Mouse (Mus musculus): ENCODE data around the gene Arfgef2. TPM values are rescaled to one million over a fixed set of nuclear protein-coding genes. Genes with fewer than 3 reads are reported as not detected.

The Arfgef2 gene
- polyA plus RNA-seq, 1 experiment from 2014 or later: 6.7 TPM

DNA sequence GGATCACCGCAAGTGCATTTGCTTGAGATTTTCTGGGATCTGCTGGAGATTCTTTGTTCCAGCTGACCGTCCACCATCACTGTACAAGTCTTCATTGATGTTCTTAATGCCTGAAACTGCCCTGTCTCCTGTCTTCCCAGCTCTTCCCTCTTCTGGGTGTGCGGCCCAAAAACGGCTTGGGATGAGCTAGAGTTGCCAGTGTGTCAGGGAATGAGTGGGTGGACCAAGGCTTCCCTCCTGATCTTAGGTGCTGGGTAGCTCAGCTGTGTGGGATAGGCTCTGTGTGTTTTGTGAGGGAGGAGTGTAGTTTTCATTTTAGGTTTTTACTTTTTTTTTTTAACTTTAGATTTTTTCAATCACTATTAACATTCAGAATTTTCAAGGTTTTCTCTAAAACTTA, 29.4 kb downstream of the Arfgef2 start:
- 85% methylated on average over 4 of the region's 4 CpGs for WGBS
- no peak for ATAC-seq
- H3K36me3 ChIP-seq: peaks cover 12% of the 10 kb centered on the region; the same call in 1 of the 2 replicates
- no peak overlapping the region for H3K4me2 ChIP-seq (replicated peaks)
- H3K27ac ChIP-seq: no peak overlapping the region
- no peaks in the 10 kb centered on the region for H3K27me3 ChIP-seq (replicated peaks)
- H3K4me1 ChIP-seq (replicated peaks): no peaks in the 10 kb centered on the region
- no peak overlapping the region for H3K9ac ChIP-seq
- no peaks in the 10 kb centered on the region for H3K9me3 ChIP-seq
- H3K4me3 ChIP-seq (replicated peaks): no peak overlapping the region

DNA sequence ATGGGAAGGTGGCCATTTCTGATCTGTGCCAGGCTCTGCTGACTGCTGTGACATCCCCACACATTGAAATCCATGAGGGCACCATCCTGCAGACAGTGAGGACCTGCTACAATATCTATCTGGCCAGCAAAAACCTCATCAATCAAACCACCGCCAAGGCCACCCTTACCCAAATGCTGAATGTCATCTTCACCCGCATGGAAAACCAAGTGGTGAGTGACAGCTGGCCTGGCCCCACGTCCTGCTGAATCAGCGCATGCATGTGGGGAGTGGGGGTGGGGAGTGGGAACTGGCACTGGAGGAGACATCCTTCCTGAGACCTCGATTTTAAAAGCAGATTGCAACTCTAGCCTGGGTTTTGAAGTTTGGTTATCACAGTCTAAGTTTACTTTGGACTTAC, 30.2 kb downstream of the Arfgef2 start:
- no peak for ATAC-seq
- H3K4me3 ChIP-seq (replicated peaks): no peak overlapping the region
- H3K27me3 ChIP-seq (replicated peaks): no peaks in the 10 kb centered on the region
- H3K4me2 ChIP-seq (replicated peaks): no peak overlapping the region
- H3K9me3 ChIP-seq: no peaks in the 10 kb centered on the region
- no peak overlapping the region for H3K27ac ChIP-seq
- WGBS: 70% methylated on average over 5 of the region's 5 CpGs
- peaks cover 12% of the 10 kb centered on the region; the same call in 1 of the 2 replicates for H3K36me3 ChIP-seq
- no peaks in the 10 kb centered on the region for H3K4me1 ChIP-seq (replicated peaks)
- no peak overlapping the region for H3K9ac ChIP-seq

- H3K27ac ChIP-seq: no peak overlapping the region
- H3K9me3 ChIP-seq: no peaks in the 10 kb centered on the region
- 82% methylated on average over 4 of the region's 4 CpGs for WGBS
- no peak overlapping the region for H3K9ac ChIP-seq
- no peak overlapping the region for H3K4me3 ChIP-seq (replicated peaks)
- H3K4me2 ChIP-seq (replicated peaks): no peak overlapping the region
- peaks cover 8% of the 10 kb centered on the region; the same call in 1 of the 2 replicates for H3K36me3 ChIP-seq
- no peaks in the 10 kb centered on the region for H3K27me3 ChIP-seq (replicated peaks)
- no peak for ATAC-seq
- H3K4me1 ChIP-seq (replicated peaks): no peaks in the 10 kb centered on the region
These were observed 36.4 kb downstream of the Arfgef2 start for GRCm38 (mm10) chr2:166841813-166842212.

- Histone ChIP-seq H3K9ac (no peak overlapping the region), H3K4me1 (replicated peaks) (no peaks in the 10 kb centered on the region), H3K4me2 (replicated peaks) (no peak overlapping the region), H3K9me3 (peaks cover 3% of the 10 kb centered on the region; the same call in 1 of the 2 replicates), H3K4me3 (replicated peaks) (no peak overlapping the region), H3K27ac (no peak overlapping the region), H3K36me3 (peaks cover 24% of the 10 kb centered on the region), H3K27me3 (replicated peaks) (no peaks in the 10 kb centered on the region)
- 88% methylated on average over 11 of the region's 11 CpGs for WGBS
- no peak for ATAC-seq
These were observed 45.3 kb downstream of the Arfgef2 start for GRCm38 (mm10) chr2:166850691-166851090.

DNA sequence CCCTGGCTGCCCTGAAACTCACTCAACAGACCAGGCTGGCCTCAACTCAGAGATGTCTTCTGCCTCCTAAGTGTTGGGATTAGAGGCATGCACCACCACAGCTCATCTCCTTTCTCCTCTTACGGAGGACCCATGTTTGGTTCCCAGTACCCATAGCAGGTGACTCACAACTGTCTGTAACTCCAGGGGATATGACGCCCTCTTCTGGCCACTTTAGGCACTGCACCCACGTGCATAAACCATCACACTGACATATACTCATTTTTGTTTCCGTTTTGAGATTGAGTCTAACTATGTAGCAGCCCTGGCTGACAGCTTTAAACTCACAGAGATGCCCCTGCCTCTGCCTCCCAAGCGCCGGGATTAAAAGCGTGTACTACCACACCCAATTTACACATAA, 46.9 kb downstream of the Arfgef2 start:
- Histone ChIP-seq H3K27ac (no peak overlapping the region), H3K36me3 (peaks cover 27% of the 10 kb centered on the region), H3K9ac (no peak overlapping the region), H3K4me2 (replicated peaks) (no peak overlapping the region), H3K4me1 (replicated peaks) (no peaks in the 10 kb centered on the region), H3K4me3 (replicated peaks) (no peak overlapping the region), H3K27me3 (replicated peaks) (no peaks in the 10 kb centered on the region), H3K9me3 (peaks cover 3% of the 10 kb centered on the region; the same call in 1 of the 2 replicates)
- 96% methylated on average over 7 of the region's 7 CpGs for WGBS
- no peak for ATAC-seq

DNA sequence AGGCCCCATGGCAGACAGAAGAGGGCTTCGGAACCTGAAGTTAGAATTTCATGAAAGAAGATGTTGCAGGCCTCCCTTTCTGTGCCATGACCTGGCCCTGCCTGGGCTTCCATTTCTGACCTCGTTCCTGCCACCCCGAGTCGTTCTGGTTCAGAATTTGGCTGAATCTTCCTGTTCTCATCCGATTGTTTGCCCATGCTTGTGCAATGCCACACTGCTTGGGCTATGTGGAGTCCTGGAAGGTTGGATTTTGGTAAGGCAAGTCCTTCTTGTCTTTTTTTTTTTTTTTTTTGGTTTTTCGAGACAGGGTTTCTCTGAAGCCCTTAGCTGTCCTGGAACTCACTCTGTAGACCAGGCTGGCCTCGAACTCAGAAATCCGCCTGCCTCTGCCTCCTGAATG, 50.4 kb downstream of the Arfgef2 start:
- Histone ChIP-seq H3K9me3 (peaks cover 3% of the 10 kb centered on the region; the same call in 1 of the 2 replicates), H3K27ac (no peak overlapping the region), H3K36me3 (peaks cover 38% of the 10 kb centered on the region), H3K4me1 (replicated peaks) (no peaks in the 10 kb centered on the region), H3K9ac (no peak overlapping the region), H3K27me3 (replicated peaks) (no peaks in the 10 kb centered on the region), H3K4me2 (replicated peaks) (no peak overlapping the region), H3K4me3 (replicated peaks) (no peak overlapping the region)
- ATAC-seq: no peak
- WGBS: 95% methylated on average over 8 of the region's 8 CpGs

- Histone ChIP-seq H3K4me2 (replicated peaks) (no peak overlapping the region), H3K4me3 (replicated peaks) (no peak overlapping the region), H3K4me1 (replicated peaks) (no peaks in the 10 kb centered on the region), H3K36me3 (peaks cover 41% of the 10 kb centered on the region), H3K9ac (no peak overlapping the region), H3K27ac (no peak overlapping the region), H3K9me3 (peaks cover 3% of the 10 kb centered on the region; the same call in 1 of the 2 replicates), H3K27me3 (replicated peaks) (no peaks in the 10 kb centered on the region)
- 91% methylated on average over 6 of the region's 6 CpGs for WGBS
- no peak for ATAC-seq
These were observed 51.0 kb downstream of the Arfgef2 start for GRCm38 (mm10) chr2:166856366-166856765.

- Histone ChIP-seq H3K36me3 (peaks cover 40% of the 10 kb centered on the region), H3K27ac (no peak overlapping the region), H3K27me3 (replicated peaks) (no peaks in the 10 kb centered on the region), H3K4me3 (replicated peaks) (no peak overlapping the region), H3K4me2 (replicated peaks) (no peak overlapping the region), H3K9ac (no peak overlapping the region), H3K9me3 (peaks cover 2% of the 10 kb centered on the region; the same call in 1 of the 2 replicates), H3K4me1 (replicated peaks) (no peaks in the 10 kb centered on the region)
- ATAC-seq: no peak
- 86% methylated on average over 2 of the region's 2 CpGs for WGBS
These were observed 51.7 kb downstream of the Arfgef2 start for GRCm38 (mm10) chr2:166857118-166857517.

DNA sequence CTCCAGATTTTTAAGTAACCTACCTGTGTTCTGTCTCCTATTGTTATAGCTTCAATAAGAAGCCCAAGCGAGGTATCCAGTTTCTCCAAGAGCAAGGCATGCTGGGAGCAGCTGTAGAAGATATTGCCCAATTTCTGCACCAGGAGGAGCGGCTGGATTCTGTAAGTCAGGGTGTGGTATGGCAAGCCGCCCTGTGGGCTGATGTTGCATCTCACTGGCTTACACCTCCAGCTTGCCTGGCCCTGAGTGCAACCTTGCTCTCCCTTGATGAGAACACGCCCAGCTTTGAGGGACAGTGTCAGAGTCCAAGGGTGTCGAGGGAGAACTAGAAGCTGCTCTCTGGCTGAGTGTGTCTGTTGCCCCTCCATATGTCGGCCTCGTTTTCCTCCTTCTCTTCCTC, 53.8 kb downstream of the Arfgef2 start:
- ATAC-seq: peak; percentile 74
- Histone ChIP-seq H3K4me2 (replicated peaks) (no peak overlapping the region), H3K4me3 (replicated peaks) (no peak overlapping the region), H3K27me3 (replicated peaks) (no peaks in the 10 kb centered on the region), H3K4me1 (replicated peaks) (no peaks in the 10 kb centered on the region), H3K36me3 (peaks cover 31% of the 10 kb centered on the region), H3K9ac (no peak overlapping the region), H3K9me3 (no peaks in the 10 kb centered on the region), H3K27ac (no peak overlapping the region)
- 72% methylated on average over 7 of the region's 7 CpGs for WGBS

DNA sequence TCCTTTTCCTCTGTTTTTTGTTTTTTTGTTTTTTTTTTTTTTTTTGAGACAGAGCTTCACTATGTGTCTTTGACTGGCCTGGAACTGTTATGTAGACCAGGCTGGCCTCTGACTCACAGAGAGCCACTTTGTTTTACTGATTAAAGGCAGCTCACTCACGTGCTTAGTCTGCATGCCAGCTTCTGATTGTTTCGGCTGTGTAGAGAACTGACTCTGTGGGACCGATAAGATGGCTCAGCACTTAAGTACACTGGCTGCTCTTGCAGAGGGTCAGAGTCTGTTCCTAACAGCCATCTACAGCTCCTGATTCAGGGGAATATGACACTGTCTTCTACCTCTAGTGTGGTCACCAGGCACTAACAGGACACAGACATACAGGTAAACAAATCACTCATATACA, 57.1 kb downstream of the Arfgef2 start:
- ATAC-seq: no peak
- WGBS: 79% methylated on average over 3 of the region's 3 CpGs
- peaks cover 39% of the 10 kb centered on the region for H3K36me3 ChIP-seq

GRCm38 (mm10) chr2:166865476-166865875, 60.1 kb downstream of the Arfgef2 start:
- Histone ChIP-seq H3K36me3 (peaks cover 40% of the 10 kb centered on the region), H3K4me3 (replicated peaks) (no peak overlapping the region), H3K4me2 (replicated peaks) (no peak overlapping the region), H3K27ac (no peak overlapping the region), H3K9ac (no peak overlapping the region), H3K27me3 (replicated peaks) (no peaks in the 10 kb centered on the region), H3K4me1 (replicated peaks) (no peaks in the 10 kb centered on the region), H3K9me3 (no peaks in the 10 kb centered on the region)
- 87% methylated on average over 10 of the region's 10 CpGs for WGBS
- ATAC-seq: no peak

More for the DNA sequence above, 57.1 kb downstream of the Arfgef2 start:
- no peak overlapping the region for H3K4me2 ChIP-seq (replicated peaks)
- no peak overlapping the region for H3K4me3 ChIP-seq (replicated peaks)
- no peaks in the 10 kb centered on the region for H3K27me3 ChIP-seq (replicated peaks)
- H3K9me3 ChIP-seq: no peaks in the 10 kb centered on the region
- H3K27ac ChIP-seq: no peak overlapping the region
- no peaks in the 10 kb centered on the region for H3K4me1 ChIP-seq (replicated peaks)
- H3K9ac ChIP-seq: no peak overlapping the region

DNA sequence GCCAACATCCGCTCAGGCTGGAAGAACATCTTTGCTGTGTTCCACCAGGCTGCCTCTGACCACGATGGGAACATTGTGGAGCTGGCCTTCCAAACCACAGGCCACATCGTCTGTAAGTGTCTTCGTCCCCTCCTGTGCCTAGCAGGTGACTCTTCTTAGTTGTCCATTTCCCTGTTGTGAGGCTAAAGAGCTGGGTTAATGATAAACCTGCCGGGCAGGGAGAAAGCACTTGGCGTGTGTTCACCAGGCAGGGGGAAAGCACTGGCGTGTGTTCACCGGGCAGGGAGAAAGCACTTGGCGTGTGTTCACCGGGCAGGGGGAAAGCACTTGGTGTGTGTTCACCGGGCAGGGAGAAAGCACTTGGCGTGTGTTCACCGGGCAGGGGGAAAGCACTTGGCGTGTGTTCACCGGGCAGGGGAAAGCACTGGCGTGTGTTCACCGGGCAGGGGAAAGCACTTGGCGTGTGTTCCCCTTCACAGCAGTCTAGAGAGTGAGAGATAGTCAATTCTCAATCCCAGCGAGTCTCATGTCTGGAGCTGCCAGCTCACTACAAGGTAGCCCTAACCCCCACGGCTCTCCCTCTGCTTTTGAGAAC, 65.0 kb downstream of the Arfgef2 start:
- Histone ChIP-seq H3K27ac (no peak overlapping the region), H3K4me1 (replicated peaks) (no peaks in the 10 kb centered on the region), H3K36me3 (peaks cover 29% of the 10 kb centered on the region), H3K4me2 (replicated peaks) (0 out of 2 replicates have a peak overlapping the region, but pooled peaks have one; percentile 26), H3K4me3 (replicated peaks) (no peak overlapping the region), H3K27me3 (replicated peaks) (no peaks in the 10 kb centered on the region), H3K9me3 (no peaks in the 10 kb centered on the region), H3K9ac (no peak overlapping the region)
- WGBS: 71% methylated on average over 20 of the region's 20 CpGs
- peak; percentile 65 for ATAC-seq

- H3K9ac ChIP-seq: no peak overlapping the region
- no peak overlapping the region for H3K4me3 ChIP-seq (replicated peaks)
- H3K27me3 ChIP-seq (replicated peaks): no peaks in the 10 kb centered on the region
- H3K27ac ChIP-seq: no peak overlapping the region
- H3K4me1 ChIP-seq (replicated peaks): no peaks in the 10 kb centered on the region
- H3K4me2 ChIP-seq (replicated peaks): no peak overlapping the region
- H3K9me3 ChIP-seq: no peaks in the 10 kb centered on the region
- 0 out of 2 replicates have a peak, but pooled peaks have one; percentile 25 for ATAC-seq
- 75% methylated on average over 10 of the region's 10 CpGs for WGBS
- H3K36me3 ChIP-seq: peaks cover 29% of the 10 kb centered on the region
These were observed 65.5 kb downstream of the Arfgef2 start for GRCm38 (mm10) chr2:166870899-166871298.

Measured in intestine, embryonic 15.5 days (tissue).